Mouse (Mus musculus) liver, embryonic 16.5 days (tissue): ENCODE data around the gene Sema4b. TPM values are rescaled to one million over a fixed set of nuclear protein-coding genes. Genes with fewer than 3 reads are reported as not detected.

ENCODE experiments used
- ATAC-seq: fragments of 200-750 bp; cut with Nextera tagmentation; 2 replicates; pipeline ENCODE4 v1.8.0; 2017; ENCODE audit warnings: low read depth, mild to moderate bottlenecking, moderate number of reproducible peaks, moderate library complexity
- H3K27ac ChIP-seq: fragments of 300-500 bp; sonication (generic); 2 replicates; pipeline ENCODE4 v1.5.1; 2014; ENCODE audit warnings: mild to moderate bottlenecking, low read length
- H3K27me3 ChIP-seq: fragments of 300-500 bp; sonication (generic); 2 replicates; pipeline ENCODE4 v1.6.1; 2014; ENCODE audit warnings: low read depth, low read length, mixed read lengths; ENCODE audit not compliant: control insufficient read depth, insufficient read depth
- H3K36me3 ChIP-seq: fragments of 300-500 bp; sonication (generic); 2 replicates; pipeline ENCODE4 v1.6.1; 2014; ENCODE audit warnings: mild to moderate bottlenecking; ENCODE audit not compliant: control insufficient read depth, insufficient read depth
- H3K4me1 ChIP-seq: fragments of 300-500 bp; sonication (generic); 2 replicates; pipeline ENCODE4 v1.6.1; 2014; ENCODE audit warnings: low read depth, low read length, mixed read lengths; ENCODE audit not compliant: control insufficient read depth
- H3K4me2 ChIP-seq: fragments of 300-500 bp; sonication (generic); 2 replicates; pipeline ENCODE4 v1.6.1; 2014; ENCODE audit warnings: low read depth, low read length, mixed read lengths
- H3K4me3 ChIP-seq: fragments of 300-500 bp; sonication (generic); 2 replicates; pipeline ENCODE4 v1.5.1; 2014; ENCODE audit warnings: low read depth, mild to moderate bottlenecking, low read length
- H3K9ac ChIP-seq: fragments of 300-500 bp; sonication (generic); 2 replicates; pipeline ENCODE4 v1.6.1; 2014; ENCODE audit warnings: low read depth, low read length
- H3K9me3 ChIP-seq: fragments of 300-500 bp; sonication (generic); replicated peaks from 2 replicates; pipeline ENCODE4 v1.6.1; 2016; ENCODE audit warnings: low read length; ENCODE audit not compliant: control insufficient read depth
- WGBS: fragments of 180-500 bp; shearing (Covaris S2); extraction: QIAGEN DNeasy Blood & Tissue Kit; methylation state at CpG from one replicate; pipeline ENCODE4 v1.1.7; 2014; ENCODE audit not compliant: insufficient replicate concordance; 5-methylcytosine and 5-hydroxymethylcytosine counted together
- polyA plus RNA-seq: library from polyadenylated mRNA; unstranded; fragments of >200 nt; fragmentation: Nextera tagmentation; extraction: Ambion mirVana; gene quantifications from 2 replicates; pipeline ENCODE4 v1.2.1, GENCODE M21; 2015

The Sema4b gene
- 13.4 and 14.4 TPM in 2 replicates for polyA plus RNA-seq

- Histone ChIP-seq H3K9me3 (no peaks in the 10 kb centered on the region), H3K4me2 (peak within 1 kb of the TSS; percentile 89), H3K9ac (peak within 1 kb of the TSS; percentile 84), H3K27ac (peak within 1 kb of the TSS; percentile 92), H3K4me3 (peak within 1 kb of the TSS; percentile 72), H3K36me3 (no peaks in the 10 kb centered on the region), H3K27me3 (no peaks in the 10 kb centered on the region), H3K4me1 (peaks cover 51% of the 10 kb centered on the region)
- WGBS = 3% methylated on average over 50 of the region's 51 CpGs
- ATAC-seq = peak; percentile 73
Measured at GRCm38 (mm10) chr7:80186531-80187296, at the start of gene Sema4b. Sema4b (plus strand) TSS chr7:80186841.

GRCm38 (mm10) chr7:80138375-80138774 is 48.3 kb upstream of the Sema4b start:
- no peaks in the 10 kb centered on the region for H3K36me3 ChIP-seq
- no peak overlapping the region for H3K4me2 ChIP-seq
- H3K27ac ChIP-seq = no peak overlapping the region
- H3K4me3 ChIP-seq = no peak overlapping the region
- WGBS = 72% methylated on average over 1 of the region's 1 CpGs
- H3K9me3 ChIP-seq = no peaks in the 10 kb centered on the region
- H3K9ac ChIP-seq = no peak overlapping the region
- peaks cover 21% of the 10 kb centered on the region for H3K4me1 ChIP-seq
- H3K27me3 ChIP-seq = no peaks in the 10 kb centered on the region
- ATAC-seq = no peak

GRCm38 (mm10) chr7:80140815-80141214 is 45.8 kb upstream of the Sema4b start:
- no peak overlapping the region for H3K4me2 ChIP-seq
- H3K9ac ChIP-seq = no peak overlapping the region
- no peaks in the 10 kb centered on the region for H3K27me3 ChIP-seq
- no peak for ATAC-seq
- no peak overlapping the region for H3K27ac ChIP-seq
- WGBS = 20% methylated on average over 9 of the region's 9 CpGs
- H3K4me3 ChIP-seq = no peak overlapping the region
- no peaks in the 10 kb centered on the region for H3K9me3 ChIP-seq
- peaks cover 35% of the 10 kb centered on the region for H3K4me1 ChIP-seq
- no peaks in the 10 kb centered on the region for H3K36me3 ChIP-seq

GRCm38 (mm10) chr7:80143331-80144273 is 43.0 kb upstream of the Sema4b start:
- H3K4me3 ChIP-seq = peak overlapping the region; percentile 15; the same call in 1 of the 2 replicates
- ATAC-seq = peak; percentile 7; the same call in 1 of the 2 replicates

GRCm38 (mm10) chr7:80144695-80145094 is 41.9 kb upstream of the Sema4b start:
- ATAC-seq = no peak
- no peak overlapping the region for H3K4me2 ChIP-seq
- H3K36me3 ChIP-seq = no peaks in the 10 kb centered on the region
- no peaks in the 10 kb centered on the region for H3K27me3 ChIP-seq
- H3K4me1 ChIP-seq = peaks cover 55% of the 10 kb centered on the region
- WGBS = 70% methylated on average over 7 of the region's 7 CpGs
- H3K27ac ChIP-seq = peak overlapping the region; percentile 95
- H3K9ac ChIP-seq = no peak overlapping the region
- no peaks in the 10 kb centered on the region for H3K9me3 ChIP-seq
- no peak overlapping the region for H3K4me3 ChIP-seq

More at GRCm38 (mm10) chr7:80143331-80144273, 43.0 kb upstream of the Sema4b start:
- Histone ChIP-seq H3K4me1 (peaks cover 55% of the 10 kb centered on the region), H3K4me2 (peak overlapping the region; percentile 41), H3K36me3 (no peaks in the 10 kb centered on the region), H3K9me3 (no peaks in the 10 kb centered on the region), H3K9ac (peak overlapping the region; percentile 42), H3K27ac (peak overlapping the region; percentile 95), H3K27me3 (no peaks in the 10 kb centered on the region)
- 13% methylated on average over 22 of the region's 22 CpGs for WGBS

- no peaks in the 10 kb centered on the region for H3K9me3 ChIP-seq
- peak overlapping the region; percentile 43 for H3K9ac ChIP-seq
- peak overlapping the region; percentile 18 for H3K4me2 ChIP-seq
- peaks cover 53% of the 10 kb centered on the region for H3K4me1 ChIP-seq
- no peaks in the 10 kb centered on the region for H3K36me3 ChIP-seq
- 17% methylated on average over 8 of the region's 8 CpGs for WGBS
- peak overlapping the region; percentile 95 for H3K27ac ChIP-seq
- ATAC-seq = peak; percentile 91
- no peaks in the 10 kb centered on the region for H3K27me3 ChIP-seq
- peak overlapping the region; percentile 9 for H3K4me3 ChIP-seq
Measured at GRCm38 (mm10) chr7:80146077-80146476, 40.6 kb upstream of the Sema4b start.

- no peak overlapping the region for H3K9ac ChIP-seq
- H3K9me3 ChIP-seq = no peaks in the 10 kb centered on the region
- H3K4me1 ChIP-seq = peaks cover 34% of the 10 kb centered on the region
- no peak overlapping the region for H3K27ac ChIP-seq
- H3K27me3 ChIP-seq = no peaks in the 10 kb centered on the region
- no peak for ATAC-seq
- H3K36me3 ChIP-seq = no peaks in the 10 kb centered on the region
- H3K4me2 ChIP-seq = no peak overlapping the region
- WGBS = 66% methylated on average over 9 of the region's 9 CpGs
- no peak overlapping the region for H3K4me3 ChIP-seq
Measured at GRCm38 (mm10) chr7:80149356-80149755, 37.3 kb upstream of the Sema4b start.

- Histone ChIP-seq H3K27me3 (no peaks in the 10 kb centered on the region), H3K9me3 (no peaks in the 10 kb centered on the region), H3K9ac (no peak overlapping the region), H3K4me1 (peaks cover 18% of the 10 kb centered on the region), H3K4me3 (no peak overlapping the region), H3K27ac (no peak overlapping the region), H3K4me2 (no peak overlapping the region), H3K36me3 (no peaks in the 10 kb centered on the region)
- WGBS = 67% methylated on average over 6 of the region's 6 CpGs
- no peak for ATAC-seq
Measured at GRCm38 (mm10) chr7:80152152-80152551, 34.5 kb upstream of the Sema4b start.
